Mouse (Mus musculus) hindbrain, embryonic 16.5 days (tissue): ENCODE data around the gene Kif1b. TPM values are rescaled to one million over a fixed set of nuclear protein-coding genes. Genes with fewer than 3 reads are reported as not detected.

Experiments
- ATAC-seq: fragments of 200-750 bp; cut with Nextera tagmentation; 2 replicates; pipeline ENCODE4 v1.8.0; 2017; ENCODE audit warnings: moderate TSS enrichment, moderate library complexity
- H3K27ac ChIP-seq: fragments of 300-500 bp; sonication (generic); 2 replicates; pipeline ENCODE4 v1.5.1; 2014; ENCODE audit warnings: low read depth, mild to moderate bottlenecking, control low read depth, low read length, moderate library complexity
- H3K27me3 ChIP-seq: fragments of 300-500 bp; sonication (generic); replicated peaks from 2 replicates; pipeline ENCODE4 v1.6.1; 2014; ENCODE audit warnings: low read length; ENCODE audit not compliant: control insufficient read depth, insufficient read depth
- H3K36me3 ChIP-seq: fragments of 300-500 bp; sonication (generic); 2 replicates; pipeline ENCODE4 v1.6.1; 2014; ENCODE audit warnings: mild to moderate bottlenecking, low read length, moderate library complexity, mixed read lengths; ENCODE audit not compliant: control insufficient read depth, insufficient read depth
- H3K4me1 ChIP-seq: fragments of 300-500 bp; sonication (generic); 2 replicates; pipeline ENCODE4 v1.6.1; 2014; ENCODE audit warnings: low read depth, low read length; ENCODE audit not compliant: control insufficient read depth, insufficient read depth
- H3K4me2 ChIP-seq: fragments of 300-500 bp; sonication (generic); 2 replicates; pipeline ENCODE4 v1.6.1; 2014; ENCODE audit warnings: mild to moderate bottlenecking, low read length, control low read depth, moderate library complexity
- H3K4me3 ChIP-seq: fragments of 300-500 bp; sonication (generic); 2 replicates; pipeline ENCODE4 v1.5.1; 2014; ENCODE audit warnings: mild to moderate bottlenecking, low read length, control low read depth, moderate library complexity
- H3K9ac ChIP-seq: fragments of 300-500 bp; sonication (generic); 2 replicates; pipeline ENCODE4 v1.6.1; 2014; ENCODE audit warnings: low read depth, mild to moderate bottlenecking, control low read depth, low read length, moderate library complexity
- H3K9me3 ChIP-seq: fragments of 300-500 bp; sonication (generic); 2 replicates; pipeline ENCODE4 v1.6.1; 2014; ENCODE audit warnings: mild to moderate bottlenecking, low read length, moderate library complexity; ENCODE audit not compliant: control insufficient read depth
- WGBS: fragments of 180-500 bp; shearing (Covaris S2); extraction: QIAGEN DNeasy Blood & Tissue Kit; methylation state at CpG from one replicate; pipeline ENCODE4 v1.1.7; 2014; 5-methylcytosine and 5-hydroxymethylcytosine counted together
- polyA plus RNA-seq: library from polyadenylated mRNA; unstranded; fragments of >200 nt; fragmentation: Nextera tagmentation; extraction: Ambion mirVana; gene quantifications from 2 replicates; pipeline ENCODE4 v1.2.1, GENCODE M21; 2015

Gene Kif1b
- polyA plus RNA-seq, 1 experiment from 2014 or later = 119 TPM

GRCm38 (mm10) chr4:149286287-149287137 is 21.0 kb downstream of the Kif1b start:
- H3K27ac ChIP-seq = no peak overlapping the region
- 0 out of 2 replicates have a peak, but pooled peaks cover 7% of the 10 kb centered on the region for H3K36me3 ChIP-seq
- WGBS = 71% methylated on average over 8 of the region's 8 CpGs
- H3K9me3 ChIP-seq = no peaks in the 10 kb centered on the region
- no peak overlapping the region for H3K4me3 ChIP-seq
- no peaks in the 10 kb centered on the region for H3K27me3 ChIP-seq
- no peak overlapping the region for H3K4me2 ChIP-seq
- peaks cover 7% of the 10 kb centered on the region; the same call in 1 of the 2 replicates for H3K4me1 ChIP-seq
- H3K9ac ChIP-seq = no peak overlapping the region
- ATAC-seq = peak; percentile 43; the same call in 1 of the 2 replicates

GRCm38 (mm10) chr4:149285691-149286090 is 21.8 kb downstream of the Kif1b start:
- ATAC-seq = no peak
- 80% methylated on average over 1 of the region's 1 CpGs for WGBS
- H3K9me3 ChIP-seq = no peaks in the 10 kb centered on the region
- no peak overlapping the region for H3K4me3 ChIP-seq
- H3K4me1 ChIP-seq = peaks cover 7% of the 10 kb centered on the region; the same call in 1 of the 2 replicates
- no peak overlapping the region for H3K9ac ChIP-seq
- no peak overlapping the region for H3K4me2 ChIP-seq
- 0 out of 2 replicates have a peak, but pooled peaks cover 7% of the 10 kb centered on the region for H3K36me3 ChIP-seq
- no peak overlapping the region for H3K27ac ChIP-seq
- no peaks in the 10 kb centered on the region for H3K27me3 ChIP-seq

GRCm38 (mm10) chr4:149283018-149283417 is 24.5 kb downstream of the Kif1b start:
- Histone ChIP-seq H3K4me1 (peaks cover 14% of the 10 kb centered on the region), H3K4me2 (no peak overlapping the region), H3K4me3 (no peak overlapping the region), H3K27me3 (no peaks in the 10 kb centered on the region), H3K9me3 (no peaks in the 10 kb centered on the region), H3K9ac (no peak overlapping the region), H3K27ac (no peak overlapping the region), H3K36me3 (no peaks in the 10 kb centered on the region)
- WGBS = 92% methylated on average over 3 of the region's 3 CpGs
- ATAC-seq = no peak

GRCm38 (mm10) chr4:149282025-149282738 is 25.3 kb downstream of the Kif1b start:
- Histone ChIP-seq H3K4me1 (peaks cover 22% of the 10 kb centered on the region), H3K9ac (no peak overlapping the region), H3K27me3 (no peaks in the 10 kb centered on the region), H3K27ac (no peak overlapping the region), H3K9me3 (no peaks in the 10 kb centered on the region), H3K4me2 (no peak overlapping the region), H3K36me3 (no peaks in the 10 kb centered on the region), H3K4me3 (no peak overlapping the region)
- 48% methylated on average over 7 of the region's 7 CpGs for WGBS
- no peak for ATAC-seq

DNA sequence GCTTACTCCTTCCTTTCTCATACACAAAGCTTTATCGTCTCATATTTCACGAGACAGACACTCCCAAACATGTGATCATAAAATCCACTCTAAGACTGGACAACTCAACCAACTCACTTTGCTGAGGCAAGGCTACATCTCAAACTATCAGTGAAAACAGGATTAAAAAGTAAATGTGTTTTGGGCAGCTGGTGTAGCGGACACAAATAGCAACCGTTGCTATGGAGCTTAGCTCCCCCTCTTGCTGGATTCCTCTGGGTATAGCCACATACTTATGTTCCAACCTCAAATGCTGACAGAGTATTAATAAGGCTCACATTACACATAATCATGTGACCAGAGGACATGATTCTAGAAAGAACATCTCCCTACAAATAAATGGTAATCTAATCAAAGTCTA is 29.9 kb downstream of the Kif1b start:
- 30% methylated on average over 4 of the region's 4 CpGs for WGBS

GRCm38 (mm10) chr4:149273128-149273527 is 34.4 kb downstream of the Kif1b start:
- 95% methylated on average over 1 of the region's 1 CpGs for WGBS
- no peaks in the 10 kb centered on the region for H3K9me3 ChIP-seq
- H3K27me3 ChIP-seq = no peaks in the 10 kb centered on the region
- no peak for ATAC-seq
- peaks cover 8% of the 10 kb centered on the region for H3K4me1 ChIP-seq
- no peak overlapping the region for H3K4me3 ChIP-seq
- H3K4me2 ChIP-seq = no peak overlapping the region
- H3K27ac ChIP-seq = no peak overlapping the region
- no peak overlapping the region for H3K9ac ChIP-seq
- H3K36me3 ChIP-seq = peaks cover 38% of the 10 kb centered on the region

More for the DNA sequence above, 29.9 kb downstream of the Kif1b start:
- ATAC-seq = peak; percentile 79
- Histone ChIP-seq H3K27me3 (no peaks in the 10 kb centered on the region), H3K9ac (no peak overlapping the region), H3K4me2 (peak overlapping the region; percentile 17), H3K4me1 (peaks cover 16% of the 10 kb centered on the region), H3K27ac (no peak overlapping the region), H3K9me3 (no peaks in the 10 kb centered on the region), H3K36me3 (peaks cover 23% of the 10 kb centered on the region), H3K4me3 (no peak overlapping the region)

GRCm38 (mm10) chr4:149270541-149270940 is 37.0 kb downstream of the Kif1b start:
- Histone ChIP-seq H3K27ac (no peak overlapping the region), H3K4me1 (no peaks in the 10 kb centered on the region), H3K27me3 (no peaks in the 10 kb centered on the region), H3K4me2 (no peak overlapping the region), H3K4me3 (no peak overlapping the region), H3K9me3 (no peaks in the 10 kb centered on the region), H3K9ac (no peak overlapping the region), H3K36me3 (peaks cover 40% of the 10 kb centered on the region)
- WGBS = 96% methylated on average over 6 of the region's 6 CpGs
- ATAC-seq = no peak

- ATAC-seq = no peak
- Histone ChIP-seq H3K27me3 (no peaks in the 10 kb centered on the region), H3K27ac (no peak overlapping the region), H3K4me3 (no peak overlapping the region), H3K36me3 (peaks cover 31% of the 10 kb centered on the region), H3K9me3 (no peaks in the 10 kb centered on the region), H3K9ac (no peak overlapping the region), H3K4me1 (no peaks in the 10 kb centered on the region), H3K4me2 (no peak overlapping the region)
- 84% methylated on average over 4 of the region's 4 CpGs for WGBS
Measured at GRCm38 (mm10) chr4:149269026-149269425, 38.5 kb downstream of the Kif1b start.

- Histone ChIP-seq H3K4me1 (no peaks in the 10 kb centered on the region), H3K9me3 (no peaks in the 10 kb centered on the region), H3K4me2 (no peak overlapping the region), H3K27ac (no peak overlapping the region), H3K27me3 (no peaks in the 10 kb centered on the region), H3K36me3 (peaks cover 14% of the 10 kb centered on the region), H3K9ac (no peak overlapping the region), H3K4me3 (no peak overlapping the region)
- no peak for ATAC-seq
- WGBS = 90% methylated on average over 2 of the region's 2 CpGs
Measured at GRCm38 (mm10) chr4:149264895-149265294, 42.6 kb downstream of the Kif1b start.
